Mouse (Mus musculus) bone marrow macrophage, adult 2 months (primary cell): Measurements from ENCODE around the gene Macf1. TPM values are rescaled to one million over a fixed set of nuclear protein-coding genes. Genes with fewer than 3 reads are reported as not detected.
A peak's percentile ranks its signal among the peaks of the same experiment; 100 is the strongest.

Experiments used
- H3K27ac ChIP-seq: 2 replicates; pipeline ENCODE4 v1.5.1; 2012; ENCODE audit warnings: low read depth, low read length; ENCODE audit not compliant: insufficient read depth
- H3K4me1 ChIP-seq: 2 replicates; pipeline ENCODE4 v1.6.1; 2012; ENCODE audit warnings: low read length; ENCODE audit not compliant: control insufficient read depth, insufficient read depth
- H3K4me3 ChIP-seq: 2 replicates; pipeline ENCODE4 v1.5.1; 2012; ENCODE audit warnings: mild to moderate bottlenecking, low read length, moderate library complexity; ENCODE audit not compliant: insufficient read depth
- CTCF ChIP-seq: IDR thresholded peaks from 2 replicates; pipeline ENCODE4 v1.5.1; 2012; ENCODE audit warnings: low read depth, mild to moderate bottlenecking, low read length, moderate library complexity
- POLR2A ChIP-seq: IDR thresholded peaks from 2 replicates; pipeline ENCODE4 v1.6.1; 2012; ENCODE audit warnings: mild to moderate bottlenecking, low read depth, low read length, borderline replicate concordance
- polyA plus RNA-seq: library from polyadenylated mRNA; stranded (reverse); fragments of >200 nt; gene quantifications from 2 replicates; pipeline ENCODE4 v1.2.4, GENCODE M21; 2012; ENCODE audit not compliant: missing spikeins, insufficient read depth, insufficient read length

Gene Macf1
- 176 and 182 TPM in 2 replicates for polyA plus RNA-seq

- Histone ChIP-seq H3K4me1 (peaks cover 13% of the 10 kb centered on the region), H3K4me3 (no peak within 1 kb of the TSS), H3K27ac (no peak within 1 kb of the TSS)
- TF ChIP-seq CTCF (no peak), POLR2A (no peak)
Measured at GRCm38 (mm10) chr4:123684260-123684659, at the start of gene Macf1. TSS of gene Macf1 (minus strand) at chr4:123684360.

DNA sequence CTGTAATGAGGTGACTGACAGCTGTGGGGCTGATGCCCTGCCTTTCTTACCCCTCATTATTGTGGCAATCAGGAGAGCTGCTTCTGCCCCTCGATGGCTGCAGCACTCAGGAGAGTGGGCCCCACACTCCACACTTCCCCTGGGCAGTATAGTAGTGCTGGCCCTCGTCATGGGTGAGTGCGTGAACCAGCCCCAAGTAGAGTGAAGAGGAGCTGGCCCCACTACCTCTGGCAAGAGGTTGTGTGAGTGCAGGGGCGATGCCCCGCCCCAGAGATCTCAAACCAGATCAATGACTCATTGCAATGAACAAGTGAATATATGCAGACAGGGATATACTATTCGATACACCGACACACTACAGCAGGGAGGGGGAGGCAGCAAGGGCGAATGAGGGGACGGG lies 49.4 kb upstream of the Macf1 start:
- Histone ChIP-seq H3K4me1 (no peaks in the 10 kb centered on the region), H3K4me3 (no peak overlapping the region), H3K27ac (no peak overlapping the region)
- TF ChIP-seq CTCF (no peak), POLR2A (no peak)

GRCm38 (mm10) chr4:123732921-123733320 lies 48.8 kb upstream of the Macf1 start:
- no peak for TF ChIP-seq POLR2A
- TF ChIP-seq CTCF, result no peak
- Histone ChIP-seq H3K4me3 (no peak overlapping the region), H3K4me1 (no peaks in the 10 kb centered on the region), H3K27ac (no peak overlapping the region)

DNA sequence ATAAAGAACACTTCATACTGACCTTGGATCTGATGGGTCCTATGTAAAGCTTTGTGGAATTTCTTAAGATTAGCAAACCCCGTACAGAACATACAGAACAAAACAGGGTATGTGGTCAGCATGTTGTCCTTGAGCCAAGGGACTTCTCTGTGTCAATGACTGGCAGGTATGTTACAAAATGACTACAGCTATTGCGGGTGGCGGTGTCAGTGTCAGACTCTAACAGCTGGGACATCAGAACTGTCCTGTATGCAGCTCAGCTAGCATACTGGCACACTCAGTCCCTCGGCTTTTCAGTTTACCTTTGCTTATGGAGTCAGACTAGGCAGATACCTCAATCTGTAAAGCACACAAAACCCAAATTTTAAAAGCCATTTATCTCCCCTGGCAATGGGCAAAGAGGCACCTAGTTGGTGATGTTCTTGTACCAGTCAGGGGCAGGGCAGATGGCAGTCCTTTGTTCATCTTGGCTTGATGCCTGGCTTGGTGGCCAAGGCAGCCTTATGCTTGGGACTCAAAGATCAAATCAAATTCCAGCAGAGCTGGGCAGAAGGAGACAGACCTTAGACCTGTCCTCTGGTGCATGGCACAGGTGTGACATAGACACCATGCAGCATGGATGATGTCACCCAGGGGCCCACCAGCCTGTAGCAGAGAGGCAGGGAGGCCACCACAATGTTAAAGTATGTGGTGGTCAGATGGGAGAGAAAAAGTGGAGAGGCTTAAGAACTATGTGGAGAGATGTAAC lies 48.2 kb upstream of the Macf1 start:
- TF ChIP-seq POLR2A (no peak), CTCF (no peak)
- H3K4me1 ChIP-seq, result no peaks in the 10 kb centered on the region
- H3K27ac ChIP-seq, result no peak overlapping the region
- H3K4me3 ChIP-seq, result no peak overlapping the region

DNA sequence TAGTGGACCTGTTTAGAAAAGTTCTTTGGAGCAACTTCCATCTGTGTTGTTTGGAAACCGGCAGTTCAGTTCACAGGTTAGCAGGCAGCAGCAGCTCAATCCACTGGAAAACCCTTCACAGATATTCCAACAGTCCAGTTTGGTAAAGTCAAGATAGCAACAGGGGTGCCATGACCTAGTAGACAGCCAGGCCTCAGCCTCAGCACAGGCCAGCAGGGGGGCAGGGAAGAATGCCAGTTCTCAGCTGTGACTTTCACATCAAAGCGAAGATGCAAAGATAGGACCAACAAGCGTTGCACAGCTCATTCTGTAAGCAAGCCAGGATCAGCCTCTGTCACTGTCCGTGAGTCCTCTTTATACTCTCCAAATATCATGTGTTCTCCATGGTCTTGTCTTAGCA lies 37.6 kb upstream of the Macf1 start:
- Histone ChIP-seq H3K4me1 (no peaks in the 10 kb centered on the region), H3K27ac (no peak overlapping the region), H3K4me3 (no peak overlapping the region)
- TF ChIP-seq POLR2A, result no peak
- no peak for TF ChIP-seq CTCF

- TF ChIP-seq CTCF (no peak), POLR2A (no peak)
- Histone ChIP-seq H3K27ac (peak overlapping the region; percentile 75), H3K4me1 (peaks cover 2% of the 10 kb centered on the region), H3K4me3 (peak overlapping the region; percentile 67)
Measured at GRCm38 (mm10) chr4:123718434-123718780, 34.2 kb upstream of the Macf1 start.

DNA sequence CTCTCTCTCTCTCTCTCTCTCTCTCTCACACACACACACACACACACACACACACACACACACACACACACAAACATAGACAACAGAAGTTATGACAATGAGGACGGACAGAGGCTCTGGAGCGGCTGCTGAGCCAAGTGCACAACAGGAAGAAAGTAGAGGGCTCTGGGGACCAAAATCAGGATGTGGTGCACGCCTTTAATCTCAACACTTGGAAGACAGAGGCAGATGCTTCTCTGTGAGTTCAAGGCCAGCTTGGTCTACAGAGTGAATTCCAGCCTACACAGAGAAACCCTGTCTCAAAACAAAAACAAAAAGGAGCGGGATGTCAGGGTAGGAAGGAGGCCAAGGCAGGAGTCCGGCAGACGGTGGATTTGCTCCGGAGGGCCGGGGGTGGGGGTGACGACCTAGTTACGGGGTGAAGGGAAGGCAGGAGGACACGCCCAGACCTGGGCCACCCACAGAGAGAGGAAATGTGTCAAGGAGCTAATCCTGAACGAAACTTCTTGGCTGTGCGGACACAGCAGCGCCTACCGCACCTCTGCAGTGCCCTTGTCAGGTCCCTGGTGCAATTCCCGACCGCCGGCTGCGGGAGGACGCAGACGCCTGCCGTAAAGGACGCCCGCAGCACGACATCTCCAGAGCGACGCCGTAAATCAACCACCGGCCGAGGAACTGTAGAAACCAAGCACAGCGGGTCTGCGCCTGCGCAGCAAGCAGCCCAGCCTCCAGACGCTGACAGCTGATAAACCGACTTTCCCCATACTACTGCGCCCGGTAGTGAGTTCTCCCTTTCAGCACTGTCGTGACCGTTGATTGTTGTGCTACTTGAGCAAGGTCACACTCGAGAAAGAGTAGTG lies 33.6 kb upstream of the Macf1 start, which contains the start of gene Ndufs5:
Ndufs5 (minus strand) TSS at position 629 of the 860 bp plus-strand sequence.
- peak within 1 kb of the TSS; percentile 75 for H3K27ac ChIP-seq
- no peak for TF ChIP-seq POLR2A
- H3K4me3 ChIP-seq, result peak within 1 kb of the TSS; percentile 75
- peaks cover 2% of the 10 kb centered on the region for H3K4me1 ChIP-seq

GRCm38 (mm10) chr4:123712431-123712830 lies 28.3 kb upstream of the Macf1 start:
- Histone ChIP-seq H3K4me3 (no peak overlapping the region), H3K27ac (no peak overlapping the region)
- no peak for TF ChIP-seq CTCF
- TF ChIP-seq POLR2A, result no peak

GRCm38 (mm10) chr4:123707340-123707739 lies 23.2 kb upstream of the Macf1 start:
- no peaks in the 10 kb centered on the region for H3K4me1 ChIP-seq
- no peak overlapping the region for H3K27ac ChIP-seq
- no peak overlapping the region for H3K4me3 ChIP-seq
- TF ChIP-seq CTCF, result no peak
- no peak for TF ChIP-seq POLR2A

More at GRCm38 (mm10) chr4:123712431-123712830, 28.3 kb upstream of the Macf1 start:
- peaks cover 2% of the 10 kb centered on the region for H3K4me1 ChIP-seq

GRCm38 (mm10) chr4:123705340-123705739 lies 21.2 kb upstream of the Macf1 start:
- Histone ChIP-seq H3K27ac (no peak overlapping the region), H3K4me1 (no peaks in the 10 kb centered on the region), H3K4me3 (no peak overlapping the region)
- TF ChIP-seq POLR2A (no peak), CTCF (no peak)
